Mouse (Mus musculus) liver, embryonic 14.5 days (tissue): ENCODE results near the gene Cfap54. TPM values are rescaled to one million over a fixed set of nuclear protein-coding genes. Genes with fewer than 3 reads are reported as not detected.

Experiments
- ATAC-seq: fragments of 200-750 bp; cut with Nextera tagmentation; 2 replicates; pipeline ENCODE4 v1.8.0; 2017; ENCODE audit warnings: moderate number of reproducible peaks, mild to moderate bottlenecking, moderate library complexity; ENCODE audit not compliant: insufficient read depth
- DNase-seq, 3 experiments: peaks; one replicate each; pipeline ENCODE4 v3.0.0-alpha.2; 2012 to 2013; ENCODE audit warnings: low read depth in 3 of 3, low spot score in 3 of 3
- H3K27ac ChIP-seq: fragments of 300-500 bp; sonication (generic); 2 replicates; pipeline ENCODE4 v1.5.1; 2014; ENCODE audit warnings: moderate library complexity, mild to moderate bottlenecking, control low read depth, inconsistent platforms
- H3K27me3 ChIP-seq: fragments of 300-500 bp; sonication (generic); 2 replicates; pipeline ENCODE4 v1.6.1; 2014; ENCODE audit warnings: mild to moderate bottlenecking, low read length, moderate library complexity; ENCODE audit not compliant: control insufficient read depth, insufficient read depth
- H3K36me3 ChIP-seq: fragments of 300-500 bp; sonication (generic); replicated peaks from 2 replicates; pipeline ENCODE4 v1.6.1; 2014; ENCODE audit warnings: low read depth; ENCODE audit not compliant: control insufficient read depth, insufficient read depth
- H3K4me1 ChIP-seq, 2 experiments: fragments of 200-500 bp in 1 of 2; fragments of 300-500 bp in 1 of 2; sonication (generic) in 1 of 2; replicated peaks; 2 replicates each; pipeline ENCODE4 v1.6.1; 2012 to 2014; ENCODE audit warnings: antibody characterized with exemption in 1 of 2, inconsistent platforms in 1 of 2, low read length in 1 of 2; ENCODE audit not compliant: control insufficient read depth in 2 of 2, insufficient read depth in 2 of 2
- H3K4me2 ChIP-seq: fragments of 300-500 bp; sonication (generic); 2 replicates; pipeline ENCODE4 v1.6.1; 2014; ENCODE audit warnings: low read depth, mild to moderate bottlenecking, control low read depth, moderate library complexity
- H3K4me3 ChIP-seq, 2 experiments: fragments of 200-500 bp in 1 of 2; fragments of 300-500 bp in 1 of 2; sonication (generic) in 1 of 2; 2 replicates each; pipeline ENCODE4 v1.5.1; 2012 to 2014; ENCODE audit warnings: low read depth in 2 of 2, low read length in 2 of 2, mild to moderate bottlenecking in 2 of 2, control low read depth in 1 of 2, inconsistent platforms in 1 of 2, moderate library complexity in 1 of 2; ENCODE audit not compliant: insufficient read depth in 1 of 2
- H3K9ac ChIP-seq: fragments of 300-500 bp; sonication (generic); replicated peaks from 2 replicates; pipeline ENCODE4 v1.6.1; 2014; ENCODE audit warnings: mild to moderate bottlenecking, control low read depth, moderate library complexity
- H3K9me3 ChIP-seq: fragments of 300-500 bp; sonication (generic); 2 replicates; pipeline ENCODE4 v1.6.1; 2016; ENCODE audit warnings: low read length, mixed read lengths; ENCODE audit not compliant: control insufficient read depth
- CTCF ChIP-seq: IDR thresholded peaks from 2 replicates; pipeline ENCODE4 v1.5.1; 2016; ENCODE audit warnings: antibody characterized with exemption, low read depth, control low read depth
- EP300 ChIP-seq: IDR thresholded peaks from 2 replicates; pipeline ENCODE4 v1.6.1; 2016; ENCODE audit warnings: antibody characterized with exemption, low read depth
- WGBS: fragments of 180-500 bp; shearing (Covaris S2); extraction: QIAGEN DNeasy Blood & Tissue Kit; methylation state at CpG from one replicate; pipeline ENCODE4 v1.1.7; 2014; ENCODE audit not compliant: insufficient replicate concordance; 5-methylcytosine and 5-hydroxymethylcytosine counted together
- polyA plus RNA-seq, 2 experiments: library from polyadenylated mRNA; depleted of rRNA in 1 of 2; stranded (reverse) in 1 of 2; unstranded in 1 of 2; fragments of >200 nt; fragmentation: Nextera tagmentation in 1 of 2; extraction: Ambion mirVana in 1 of 2; gene quantifications; 2 replicates each; pipeline versions ENCODE4 v1.2.1 to v1.2.3; 2012 to 2014

Gene Cfap54
- polyA plus RNA-seq, 2 experiments: 0.06 to 0.11 TPM

DNA sequence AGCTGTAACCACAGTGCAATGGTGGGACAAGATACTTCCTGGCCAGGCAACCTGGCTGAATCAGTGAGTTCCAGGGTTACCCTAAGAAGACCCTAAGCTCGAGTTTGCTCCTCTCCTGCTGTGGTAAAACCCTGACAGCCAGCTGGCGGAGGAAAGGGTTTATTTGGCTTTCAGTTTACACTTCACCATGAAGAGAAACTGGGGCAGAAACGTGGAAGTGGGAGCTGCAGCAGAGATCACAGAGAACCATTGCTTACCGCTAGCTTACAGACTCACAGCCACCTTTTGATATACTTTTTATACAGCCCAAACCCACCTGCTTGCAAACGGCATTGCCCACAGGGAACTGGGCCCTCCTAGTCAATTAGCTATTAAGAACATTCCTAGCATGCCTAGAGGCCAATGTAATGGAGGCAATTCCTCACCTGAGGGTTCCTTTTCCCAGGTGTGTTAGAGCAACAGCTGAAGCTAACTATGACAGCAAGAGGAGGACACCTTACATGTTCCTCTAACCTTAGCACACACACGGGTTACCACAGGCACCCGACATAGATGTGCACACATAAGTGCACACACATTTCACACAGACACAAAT, 16.9 kb upstream of the Cfap54 start:
- H3K27ac ChIP-seq: no peak overlapping the region
- ATAC-seq: no peak
- H3K4me3 ChIP-seq: no peak overlapping the region
- no peak overlapping the region for H3K9ac ChIP-seq
- H3K36me3 ChIP-seq: no peaks in the 10 kb centered on the region
- 49% methylated on average over 7 of the region's 7 CpGs for WGBS
- no peaks in the 10 kb centered on the region for H3K27me3 ChIP-seq
- H3K9me3 ChIP-seq: no peaks in the 10 kb centered on the region
- TF ChIP-seq EP300 (no peak), CTCF (no peak)
- H3K4me2 ChIP-seq: no peak overlapping the region
- no peak for DNase-seq
- no peaks in the 10 kb centered on the region for H3K4me1 ChIP-seq

DNA sequence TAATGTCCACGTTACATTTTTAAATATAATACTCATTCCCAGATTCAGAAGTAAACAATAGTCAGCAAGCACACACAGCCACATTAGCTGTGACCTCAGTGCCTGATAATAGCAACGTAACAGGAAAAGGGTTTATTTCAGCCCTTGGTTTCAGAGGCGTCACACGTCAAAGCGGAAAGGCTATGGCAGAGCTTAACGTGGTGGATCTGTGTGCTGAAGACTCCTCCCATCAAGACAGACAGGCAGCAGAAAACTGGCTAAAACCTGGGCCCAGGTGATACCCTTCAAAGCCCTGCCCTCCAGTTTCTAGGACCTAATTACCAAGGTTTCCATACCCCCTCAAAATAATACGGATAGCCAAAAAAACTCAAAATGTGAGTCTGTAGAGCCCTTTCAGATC, 16.0 kb upstream of the Cfap54 start:
- H3K4me3 ChIP-seq: no peak overlapping the region
- no peaks in the 10 kb centered on the region for H3K36me3 ChIP-seq
- WGBS: 78% methylated on average over 7 of the region's 7 CpGs
- H3K9me3 ChIP-seq: no peaks in the 10 kb centered on the region
- no peak overlapping the region for H3K9ac ChIP-seq
- no peaks in the 10 kb centered on the region for H3K27me3 ChIP-seq
- ATAC-seq (no peak), DNase-seq (no peak)
- H3K4me2 ChIP-seq: no peak overlapping the region
- no peak for TF ChIP-seq EP300
- no peak for TF ChIP-seq CTCF
- no peak overlapping the region for H3K27ac ChIP-seq
- H3K4me1 ChIP-seq: no peaks in the 10 kb centered on the region

DNA sequence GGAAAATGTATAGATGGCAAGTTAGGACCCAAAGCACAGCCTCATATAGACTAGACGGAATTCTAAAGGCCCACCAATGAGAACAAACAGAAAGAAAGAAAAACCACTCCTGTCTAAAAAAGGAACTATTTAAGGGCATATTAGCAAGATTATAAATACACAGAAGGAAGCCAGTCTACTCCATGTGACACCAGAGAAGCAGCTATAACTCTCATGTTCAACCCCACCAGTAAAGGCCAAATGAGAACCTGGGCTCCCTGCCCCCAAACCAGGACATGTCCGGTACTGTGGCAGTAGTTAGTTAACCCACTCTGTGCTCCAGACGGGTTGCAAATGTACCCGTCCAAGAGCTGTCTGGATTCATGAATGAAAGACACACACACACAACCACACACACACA, 14.4 kb upstream of the Cfap54 start:
- WGBS: 63% methylated on average over 4 of the region's 4 CpGs
- Histone ChIP-seq H3K9me3 (no peaks in the 10 kb centered on the region), H3K9ac (no peak overlapping the region), H3K4me2 (no peak overlapping the region), H3K27ac (no peak overlapping the region), H3K36me3 (no peaks in the 10 kb centered on the region), H3K27me3 (no peaks in the 10 kb centered on the region), H3K4me3 (no peak overlapping the region), H3K4me1 (no peaks in the 10 kb centered on the region)
- TF ChIP-seq EP300: no peak
- TF ChIP-seq CTCF: no peak
- no peak for ATAC-seq
- DNase-seq: no peak

DNA sequence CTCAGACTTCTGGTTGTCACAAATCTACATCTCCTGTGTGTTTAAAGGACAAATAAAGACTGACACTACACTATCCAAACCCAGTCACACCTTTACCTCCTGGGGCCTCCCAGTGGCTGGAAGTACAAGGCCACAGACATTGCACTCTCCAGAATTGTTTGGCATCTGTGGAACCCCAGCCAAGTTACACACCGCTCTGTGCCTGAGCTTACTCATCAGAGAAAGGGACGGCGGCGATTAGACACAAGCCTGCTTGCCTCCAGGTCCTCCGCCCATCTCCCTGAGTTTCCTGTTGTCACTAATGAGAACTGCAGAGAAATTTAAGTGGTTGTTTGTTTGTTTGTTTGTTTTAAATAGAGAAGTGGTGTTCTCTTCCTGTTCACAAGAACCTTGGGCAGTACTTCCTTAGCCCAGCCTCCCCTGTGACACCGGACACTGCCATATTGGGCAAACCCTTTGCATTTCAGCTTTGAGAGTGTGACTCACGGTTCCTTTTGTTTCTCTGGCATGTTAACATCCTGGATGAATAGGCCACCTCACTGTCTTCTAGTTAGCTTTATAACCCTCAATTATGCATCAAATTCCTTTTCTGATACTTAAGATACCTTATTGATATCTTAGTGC, 13.7 kb upstream of the Cfap54 start:
- WGBS: 56% methylated on average over 7 of the region's 7 CpGs
- DNase-seq (no peak), ATAC-seq (no peak)
- Histone ChIP-seq H3K9me3 (no peaks in the 10 kb centered on the region), H3K36me3 (no peaks in the 10 kb centered on the region), H3K4me1 (0 out of 4 replicates have a peak, but pooled peaks cover 0 to 2% of the 10 kb centered on the region in 2 experiments), H3K4me2 (no peak overlapping the region), H3K9ac (no peak overlapping the region), H3K4me3 (no peak overlapping the region), H3K27ac (no peak overlapping the region), H3K27me3 (no peaks in the 10 kb centered on the region)
- no peak for TF ChIP-seq EP300
- no peak for TF ChIP-seq CTCF

DNA sequence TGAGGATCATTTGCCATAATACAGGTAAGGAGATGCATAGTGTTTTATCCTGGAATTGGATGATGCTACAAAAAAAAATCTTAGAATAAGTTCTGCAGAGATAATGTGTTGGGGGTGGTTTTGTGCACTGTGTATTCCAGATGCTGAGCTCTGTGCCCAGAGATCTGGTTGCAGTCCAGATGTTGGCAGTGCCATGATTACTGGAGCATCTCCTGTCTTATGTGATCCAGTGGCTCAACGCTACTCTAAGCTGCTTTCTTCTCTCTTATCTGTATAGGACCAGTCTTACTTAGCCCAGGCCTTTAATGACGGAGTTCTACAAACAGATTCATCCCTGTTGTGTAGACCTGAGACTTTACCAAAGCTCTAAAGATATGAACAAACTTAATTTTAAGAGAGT, 10.5 kb upstream of the Cfap54 start:
- Histone ChIP-seq H3K4me2 (no peak overlapping the region), H3K9ac (no peak overlapping the region), H3K4me3 (no peak overlapping the region), H3K27me3 (no peaks in the 10 kb centered on the region), H3K27ac (no peak overlapping the region), H3K36me3 (no peaks in the 10 kb centered on the region), H3K9me3 (no peaks in the 10 kb centered on the region), H3K4me1 (peaks cover 0 to 6% of the 10 kb centered on the region in 2 experiments; a peak in 2 of 4 replicates)
- no peak for TF ChIP-seq EP300
- no peak for TF ChIP-seq CTCF
- 49% methylated on average over 2 of the region's 2 CpGs for WGBS
- ATAC-seq (no peak), DNase-seq (no peak)
